Comparison of ENCODE assay signal across 17 mouse cellular contexts in genomic region chr6:53571571-53572122, GRCm38 (mm10).
DNase-seq lines count a peak whose midpoint lies in the region; ATAC-seq and TF ChIP-seq lines count a peak whose summit lies in the region.
"Had no signal": no experiment of that assay in that cellular context is flagged by ENCODE, and none has a peak within 500 bp of the region (broad histone marks: within the 10 kb centered on the region; RNA-seq: fewer than 3 reads in every experiment).

No protein-coding gene starts in this region.

- H3K27me3 ChIP-seq in heart, embryonic 13.5 days (replicated peaks), result no peaks in the 10 kb centered on the region
- H3K27me3 ChIP-seq in heart, embryonic 11.5 days (ENCODE audit: control insufficient read depth, insufficient read depth, low read length), result no peaks in the 10 kb centered on the region
- no peaks in the 10 kb centered on the region for H3K27me3 ChIP-seq in limb, embryonic 15.5 days
- 0 out of 2 replicates have a peak, but pooled peaks cover 2% of the 10 kb centered on the region for H3K27me3 ChIP-seq in midbrain, embryonic 13.5 days
- H3K27me3 ChIP-seq: hindbrain, embryonic 13.5 days; intestine, embryonic 15.5 days; neural tube, embryonic 12.5 days had no signal

- peak overlapping the region; percentile 96; the same call in 1 of the 2 replicates for H3K27ac ChIP-seq in heart, embryonic 13.5 days (replicated peaks)
- H3K27ac ChIP-seq in heart, embryonic 11.5 days (ENCODE audit: low read depth, low read length), result no peak overlapping the region; the same call in 1 of the 2 replicates
- peak overlapping the region; percentile 16; the same call in 1 of the 2 replicates for H3K27ac ChIP-seq in bone marrow, adult 2 months (ENCODE audit: control insufficient read depth, insufficient read depth, low read depth, low read length, poor library complexity)
- peak overlapping the region; percentile 17; the same call in 1 of the 2 replicates for H3K27ac ChIP-seq in limb, embryonic 15.5 days
- no peak overlapping the region for H3K27ac ChIP-seq in midbrain, embryonic 13.5 days
- H3K27ac ChIP-seq: hindbrain, embryonic 13.5 days; intestine, embryonic 15.5 days; kidney, embryonic 15.5 days; neural tube, embryonic 12.5 days had no signal

- peak; percentile 13 for DNase-seq in 416B (ENCODE audit: low read depth)
- no peak for DNase-seq in layer of hippocampus, adult 9-10 months (ENCODE audit: low spot score)
- DNase-seq: lung, embryonic 14.5 days; lung, postnatal 4 days; right cerebral cortex, postnatal 25 days; thymus, postnatal 25 days had no signal

- no peak overlapping the region for H3K4me3 ChIP-seq in heart, embryonic 13.5 days
- no peak overlapping the region for H3K4me3 ChIP-seq in heart, embryonic 11.5 days (ENCODE audit: low read depth, low read length)
- H3K4me3 ChIP-seq in bone marrow, adult 2 months (replicated peaks; ENCODE audit: control insufficient read depth, low read depth, low read length), result no peak overlapping the region
- H3K4me3 ChIP-seq in limb, embryonic 15.5 days, result no peak overlapping the region
- no peak overlapping the region for H3K4me3 ChIP-seq in midbrain, embryonic 13.5 days (replicated peaks)
- H3K4me3 ChIP-seq: erythroblast, embryonic 14.5 days; hindbrain, embryonic 13.5 days; intestine, embryonic 15.5 days; kidney, embryonic 15.5 days; neural tube, embryonic 12.5 days had no signal

- no peak overlapping the region for H3K9ac ChIP-seq in heart, embryonic 13.5 days
- no peak overlapping the region for H3K9ac ChIP-seq in heart, embryonic 11.5 days (ENCODE audit: low read depth, low read length)
- H3K9ac ChIP-seq in limb, embryonic 15.5 days, result no peak overlapping the region
- no peak overlapping the region for H3K9ac ChIP-seq in midbrain, embryonic 13.5 days (replicated peaks)
- H3K9ac ChIP-seq: hindbrain, embryonic 13.5 days; intestine, embryonic 15.5 days; kidney, embryonic 15.5 days; lung, embryonic 14.5 days; neural tube, embryonic 12.5 days had no signal

- H3K36me3 ChIP-seq in heart, embryonic 13.5 days, result no peaks in the 10 kb centered on the region
- H3K36me3 ChIP-seq in heart, embryonic 11.5 days (ENCODE audit: control insufficient read depth, insufficient read depth, low read length), result no peaks in the 10 kb centered on the region
- H3K36me3 ChIP-seq in limb, embryonic 15.5 days, result no peaks in the 10 kb centered on the region
- no peaks in the 10 kb centered on the region for H3K36me3 ChIP-seq in midbrain, embryonic 13.5 days
- H3K36me3 ChIP-seq: G1E; hindbrain, embryonic 13.5 days; intestine, embryonic 15.5 days; kidney, embryonic 15.5 days; neural tube, embryonic 12.5 days had no signal

- H3K9me3 ChIP-seq in heart, embryonic 13.5 days, result no peaks in the 10 kb centered on the region
- no peaks in the 10 kb centered on the region for H3K9me3 ChIP-seq in heart, embryonic 11.5 days (replicated peaks; ENCODE audit: control insufficient read depth, low read length)
- no peaks in the 10 kb centered on the region for H3K9me3 ChIP-seq in limb, embryonic 15.5 days
- no peaks in the 10 kb centered on the region for H3K9me3 ChIP-seq in midbrain, embryonic 13.5 days
- H3K9me3 ChIP-seq: hindbrain, embryonic 13.5 days; intestine, embryonic 15.5 days; kidney, embryonic 15.5 days; neural tube, embryonic 12.5 days had no signal

- peaks cover 77% of the 10 kb centered on the region for H3K4me1 ChIP-seq in heart, embryonic 13.5 days
- H3K4me1 ChIP-seq in heart, embryonic 11.5 days (ENCODE audit: control insufficient read depth, insufficient read depth, low read length), result peaks cover 30% of the 10 kb centered on the region
- H3K4me1 ChIP-seq in bone marrow, adult 2 months (ENCODE audit: control insufficient read depth, insufficient read depth, low read length), result no peaks in the 10 kb centered on the region; the same call in 1 of the 2 replicates
- H3K4me1 ChIP-seq in limb, embryonic 15.5 days, result peaks cover 49% of the 10 kb centered on the region
- H3K4me1 ChIP-seq in midbrain, embryonic 13.5 days (replicated peaks), result peaks cover 45% of the 10 kb centered on the region

- no peak overlapping the region for H3K4me2 ChIP-seq in heart, embryonic 13.5 days
- H3K4me2 ChIP-seq in heart, embryonic 11.5 days, result no peak overlapping the region
- no peak overlapping the region for H3K4me2 ChIP-seq in limb, embryonic 15.5 days
- H3K4me2 ChIP-seq in midbrain, embryonic 13.5 days (replicated peaks), result no peak overlapping the region
- H3K4me2 ChIP-seq: hindbrain, embryonic 13.5 days; intestine, embryonic 15.5 days; kidney, embryonic 15.5 days; lung, embryonic 14.5 days had no signal

- ATAC-seq in heart, embryonic 13.5 days (ENCODE audit: extremely low read depth, insufficient number of reproducible peaks, low FRiP score, low TSS enrichment), result no peak
- ATAC-seq in heart, embryonic 11.5 days (replicated peaks; ENCODE audit: insufficient number of reproducible peaks, low FRiP score, low TSS enrichment), result no peak
- no peak for ATAC-seq in limb, embryonic 15.5 days (ENCODE audit: insufficient number of reproducible peaks, low FRiP score, low TSS enrichment, low read depth)
- ATAC-seq in midbrain, embryonic 13.5 days, result no peak
- ATAC-seq: intestine, embryonic 15.5 days had no signal

- 76% methylated on average over 4 of the region's 4 CpGs for WGBS in heart, embryonic 13.5 days
- 86% methylated on average over 4 of the region's 4 CpGs for WGBS in heart, embryonic 11.5 days (ENCODE audit: insufficient replicate concordance)
- WGBS in bone marrow, adult 2 months, result 17% methylated on average over 4 of the region's 4 CpGs
- WGBS in limb, embryonic 15.5 days, result 87% methylated on average over 4 of the region's 4 CpGs
- WGBS in midbrain, embryonic 13.5 days, result 88% methylated on average over 4 of the region's 4 CpGs

- TF ChIP-seq POLR2A in bone marrow, adult 2 months (IDR thresholded peaks at IDR 0.05; ENCODE audit: borderline replicate concordance, control insufficient read depth, low read depth, low read length), result no peak

- no peak for TF ChIP-seq CTCF in bone marrow, adult 2 months (IDR thresholded peaks at IDR 0.05; ENCODE audit: control insufficient read depth, insufficient read depth, low read length)

Comparison
In these comparisons a context has a peak if more than half of its experiments do, and no peak if none do; other contexts are left out.
1. H3K27ac ChIP-seq: peak in heart, embryonic 13.5 days (single experiment), bone marrow, adult 2 months (single experiment) and limb, embryonic 15.5 days (single experiment); none in heart, embryonic 11.5 days (single experiment) and midbrain, embryonic 13.5 days (single experiment).